Mouse (Mus musculus): Measurements from ENCODE around the gene Cyp3a41a.
"Not testable (repeated sequence)": the region's sequence is repeated elsewhere in the genome, so short reads cannot be mapped to it uniquely, and the experiment has no call there.

Gene Cyp3a41a

DNA sequence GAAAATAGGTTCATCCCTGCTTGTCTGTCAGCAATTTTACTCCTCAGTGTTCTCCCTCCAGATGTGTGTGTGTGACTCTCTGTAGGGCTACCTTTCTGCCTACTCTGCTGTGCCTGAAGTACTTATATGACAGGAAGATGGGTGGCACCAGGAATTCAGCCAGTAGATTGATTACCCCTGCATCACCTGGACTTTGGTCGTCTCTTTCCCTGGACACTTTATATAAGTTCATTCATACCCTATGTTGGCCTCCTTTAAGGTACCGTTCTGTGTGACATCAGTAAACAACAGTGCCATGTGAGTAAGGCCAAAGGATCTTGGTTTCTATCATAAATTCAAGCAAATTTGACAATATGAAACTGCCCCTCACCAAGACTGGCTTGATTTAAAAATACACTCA lies at the start of gene Cyp3a41a:
Gene Cyp3a41a, minus strand, starts transcription at position 101 of the 400 bp plus-strand sequence.
- not testable (repeated sequence) for ATAC-seq (ENCODE audit: insufficient number of reproducible peaks, low FRiP score, low TSS enrichment)

DNA sequence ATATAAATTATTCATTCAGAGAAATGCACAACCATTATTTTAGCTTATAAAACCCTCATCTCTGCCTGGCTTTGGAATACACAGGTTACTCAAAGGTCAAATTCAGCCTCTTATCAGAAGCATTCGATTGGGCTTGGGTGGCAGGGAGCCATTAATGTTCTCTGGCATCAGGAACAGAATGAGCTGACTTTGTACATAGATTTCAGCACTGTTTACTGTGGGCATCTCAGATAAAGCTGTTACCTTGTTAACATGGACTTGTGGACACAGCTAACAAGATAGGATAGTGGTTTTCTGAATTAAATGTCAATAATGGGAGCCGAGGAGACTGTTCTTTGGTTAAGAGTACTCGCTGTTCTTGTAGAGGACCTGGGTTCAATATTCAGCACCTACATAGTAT lies 17.6 kb upstream of the Cyp3a41a start:
- ATAC-seq (ENCODE audit: insufficient number of reproducible peaks, low FRiP score, low TSS enrichment), result not testable (repeated sequence)

DNA sequence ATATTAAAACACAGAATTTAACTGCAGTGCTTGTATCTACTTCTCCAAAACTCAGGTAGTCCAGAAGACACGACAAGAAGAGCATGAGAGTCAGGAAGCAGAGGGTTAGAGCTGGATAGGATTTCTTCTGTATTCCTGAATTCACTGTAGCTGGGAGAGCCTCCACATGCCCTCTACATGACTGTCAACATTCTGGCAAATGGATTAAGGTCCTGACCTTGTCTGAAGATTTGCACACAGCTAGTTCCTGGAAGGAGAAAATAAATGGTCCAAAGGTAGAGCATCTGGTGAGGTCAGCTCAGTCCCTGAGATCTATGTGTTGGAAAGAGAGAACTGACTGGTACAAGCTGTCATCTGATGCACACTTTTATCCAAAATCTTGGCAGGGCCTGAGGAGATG lies 5.6 kb downstream of the Cyp3a41a start:
- not testable (repeated sequence) for ATAC-seq (ENCODE audit: insufficient number of reproducible peaks, low FRiP score, low TSS enrichment)

DNA sequence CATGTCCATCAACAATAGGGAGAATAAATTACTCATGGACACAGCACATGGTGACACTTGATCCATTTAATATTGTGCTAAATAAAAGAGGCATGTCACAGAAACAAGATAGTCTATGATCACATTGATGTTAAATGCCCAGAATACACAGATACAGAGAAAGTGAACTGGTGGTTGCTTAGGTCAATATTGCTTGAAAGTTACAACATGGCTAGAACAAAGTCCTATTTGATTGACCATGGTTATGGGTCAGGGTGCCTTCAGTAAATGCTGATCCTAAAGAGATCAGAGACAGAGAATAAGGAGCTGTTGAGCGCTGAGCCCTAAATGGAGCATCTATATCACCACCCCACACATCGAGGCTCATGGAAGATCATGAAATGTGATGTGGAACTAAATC lies 12.6 kb downstream of the Cyp3a41a start:
- not testable (repeated sequence) for ATAC-seq (ENCODE audit: insufficient number of reproducible peaks, low FRiP score, low TSS enrichment)

DNA sequence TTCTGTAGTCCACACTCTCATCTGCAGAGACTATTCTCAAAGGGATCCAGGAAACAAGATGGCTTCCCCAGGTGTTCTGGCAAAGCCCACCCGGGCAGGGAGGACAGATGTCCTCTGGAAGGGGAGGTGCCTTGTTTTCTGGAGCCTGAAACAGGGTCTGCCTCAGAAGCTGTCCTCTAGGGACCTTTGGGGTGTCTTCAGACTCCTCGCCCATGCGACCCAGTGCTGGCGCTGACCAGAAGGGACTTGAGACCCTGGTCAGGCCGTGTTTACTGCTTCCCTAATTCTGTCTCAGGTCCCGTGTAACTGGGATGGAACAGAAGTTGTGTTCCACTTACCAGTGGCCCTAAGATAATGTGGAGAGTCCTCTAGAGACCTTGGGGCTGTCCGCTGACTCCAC lies 57.9 kb downstream of the Cyp3a41a start:
- no peak for ATAC-seq (ENCODE audit: insufficient number of reproducible peaks, low FRiP score, low TSS enrichment)

DNA sequence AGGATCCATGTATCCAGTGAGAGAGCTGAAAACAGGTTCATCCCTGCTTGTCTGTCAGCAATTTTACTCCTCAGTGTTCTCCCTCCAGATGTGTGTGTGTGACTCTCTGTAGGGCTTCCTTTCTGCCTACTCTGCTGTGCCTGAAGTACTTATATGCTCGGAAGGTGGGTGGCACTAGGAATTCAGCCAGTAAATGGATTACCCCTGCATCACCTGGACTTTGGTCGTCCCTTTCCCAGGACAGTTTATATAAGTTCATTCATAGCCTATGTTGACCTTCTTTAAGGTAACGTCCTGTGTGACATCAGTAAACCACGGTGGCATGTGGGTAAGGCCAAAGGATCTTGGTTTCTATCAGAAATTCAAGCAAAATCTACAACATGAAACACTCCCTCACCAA lies 72.2 kb downstream of the Cyp3a41a start:
- ATAC-seq (ENCODE audit: insufficient number of reproducible peaks, low FRiP score, low TSS enrichment), result no peak
